Mouse (Mus musculus) right cerebral cortex, postnatal 25 days (tissue): Measurements from ENCODE around the gene Drc3.
A peak's percentile ranks its signal among the peaks of the same experiment; 100 is the strongest.

Experiments
- DNase-seq: peaks from one replicate; pipeline ENCODE4 v3.0.0; 2022

Drc3 gene

DNA sequence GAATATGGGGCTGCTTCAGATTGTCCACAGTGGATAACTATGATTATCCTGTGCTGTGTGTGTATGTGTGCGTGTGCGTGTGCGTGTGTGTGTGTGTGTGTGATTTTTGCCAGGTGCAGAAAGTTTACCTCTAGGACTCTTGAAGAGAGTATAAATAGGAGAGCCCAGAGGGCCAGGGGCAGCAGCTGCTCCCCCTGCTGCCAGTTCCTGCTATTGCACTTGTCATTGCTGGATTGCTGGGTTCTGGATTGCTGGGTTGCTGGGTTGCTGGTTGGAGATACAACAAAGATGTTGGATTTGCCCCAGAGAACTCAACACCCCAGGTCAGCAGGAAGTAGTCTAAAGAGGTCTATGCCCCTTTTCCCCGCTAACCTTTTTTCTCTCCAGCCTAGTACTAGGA is 14.8 kb upstream of the Drc3 start:
- DNase-seq, result no peak

- no peak for DNase-seq
Measured at GRCm38 (mm10) chr11:60339361-60339760, 13.8 kb upstream of the Drc3 start.

DNA sequence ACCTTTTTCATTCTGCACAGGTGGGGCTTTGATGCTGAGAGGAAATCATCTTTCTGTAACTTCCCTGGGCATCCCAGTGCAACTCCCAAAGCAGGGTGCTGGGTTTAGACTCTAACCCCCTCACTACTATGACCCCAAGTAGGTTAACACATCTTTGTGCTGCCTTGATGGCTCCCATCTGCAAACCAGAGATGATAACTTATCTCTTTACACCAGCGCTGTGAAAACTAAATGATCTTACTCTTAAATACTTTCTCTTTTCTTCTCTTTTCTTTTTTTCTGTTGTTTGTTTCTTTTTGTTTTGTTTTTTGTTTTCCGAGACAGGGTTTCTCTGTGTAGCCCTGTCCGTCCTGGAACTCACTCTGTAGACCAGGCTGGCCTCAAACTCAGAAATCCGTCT is 7.3 kb upstream of the Drc3 start:
- DNase-seq, result no peak

DNA sequence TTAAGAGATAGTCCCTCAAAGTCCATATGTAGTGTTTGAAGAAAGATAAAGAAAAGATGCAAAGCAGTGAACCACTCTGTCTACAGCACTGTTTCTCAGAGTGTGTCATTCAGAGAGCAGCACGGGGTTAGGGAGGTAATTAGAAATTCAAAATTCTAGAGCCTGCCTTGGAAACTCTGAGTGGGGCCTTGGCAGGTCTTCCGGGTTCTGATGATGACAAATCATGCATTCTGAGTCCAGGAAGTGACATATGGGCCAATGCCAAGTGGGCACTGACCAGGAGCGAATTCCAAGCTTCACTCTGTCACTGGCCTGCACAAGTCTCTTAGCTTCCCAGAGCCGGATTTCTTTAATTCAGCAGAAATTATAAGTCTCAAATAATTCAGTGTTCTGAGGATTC is 6.6 kb upstream of the Drc3 start:
- no peak for DNase-seq

DNA sequence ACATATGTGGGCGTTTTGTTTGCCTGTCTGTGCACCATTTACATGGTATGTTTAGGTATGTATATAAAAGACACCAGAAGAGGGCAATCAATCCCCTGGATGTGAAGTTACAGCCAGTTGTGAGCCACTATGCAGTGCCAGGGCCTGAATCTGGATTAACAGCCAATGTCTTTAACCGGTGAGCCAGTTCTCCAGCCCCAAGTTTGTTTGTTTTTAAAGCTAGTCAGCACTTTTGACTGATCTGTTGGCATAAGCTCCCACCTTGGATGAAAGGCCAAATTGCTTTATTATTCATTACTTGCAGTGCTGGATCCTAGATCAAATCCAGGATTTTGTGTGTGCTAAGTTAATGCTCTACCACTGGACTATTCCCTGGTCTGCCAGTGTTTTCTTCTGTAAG is 1.7 kb upstream of the Drc3 start:
- no peak for DNase-seq

GRCm38 (mm10) chr11:60351925-60352371 is 1.2 kb upstream of the Drc3 start:
- DNase-seq, result peak; percentile 62

GRCm38 (mm10) chr11:60355952-60356351 is 2.8 kb downstream of the Drc3 start:
- no peak for DNase-seq

DNA sequence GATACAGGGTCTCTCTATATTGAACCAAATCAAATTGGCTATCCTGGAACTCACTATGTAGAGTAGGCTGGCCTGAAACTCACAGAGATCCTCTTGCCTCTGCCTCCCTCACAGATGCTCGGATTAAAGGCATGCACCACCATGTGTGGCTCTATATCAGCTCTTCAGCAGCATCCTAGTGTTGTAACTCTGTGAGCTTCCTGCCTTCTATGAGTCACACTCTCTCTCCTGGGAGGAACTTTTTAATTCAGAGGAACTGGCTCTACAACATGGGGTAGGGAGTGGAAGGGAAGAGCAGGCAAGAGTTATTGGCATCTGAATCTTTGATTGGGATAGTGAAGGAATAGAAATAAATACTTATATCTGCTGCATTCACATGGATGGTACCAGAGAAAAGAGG is 4.0 kb downstream of the Drc3 start:
- DNase-seq, result no peak

DNA sequence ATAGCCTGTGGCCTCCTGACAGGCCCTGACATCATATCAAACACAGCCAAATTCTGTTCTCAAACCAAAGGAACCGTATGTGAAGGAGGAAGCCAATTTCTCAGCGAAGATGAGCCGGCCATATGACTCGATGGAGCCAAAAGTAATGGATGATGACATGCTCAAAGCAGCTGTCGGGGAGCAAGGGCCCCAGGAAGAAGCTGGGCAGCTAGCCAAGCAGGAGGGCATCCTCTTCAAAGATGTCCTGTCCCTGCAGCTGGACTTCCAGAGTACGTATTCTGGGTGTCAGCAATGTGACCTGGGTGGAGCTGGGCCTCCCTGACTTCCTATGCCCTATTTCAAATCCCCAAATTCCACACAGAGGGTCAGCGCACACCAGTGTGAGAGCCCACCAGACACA is 5.4 kb downstream of the Drc3 start:
- no peak for DNase-seq

DNA sequence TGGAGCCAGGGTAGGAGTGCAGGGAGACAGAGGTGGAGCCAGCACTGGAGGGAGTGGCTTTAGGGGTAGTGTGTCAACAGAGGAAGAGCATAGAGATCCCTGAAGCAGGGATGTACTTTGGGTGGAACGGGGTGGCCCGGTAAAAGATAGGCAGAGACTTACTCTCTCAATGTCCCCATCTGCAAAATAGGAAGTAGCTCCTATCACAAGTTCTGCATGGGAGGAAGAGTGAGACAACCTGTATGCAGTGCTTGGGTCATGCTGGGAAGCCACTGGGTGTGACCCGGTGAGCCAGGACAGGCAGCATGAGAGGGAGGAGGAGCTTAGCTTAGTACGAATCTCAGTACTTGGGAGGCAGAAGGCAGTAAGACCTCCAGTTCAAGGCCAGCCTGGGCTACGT is 6.0 kb downstream of the Drc3 start:
- DNase-seq, result no peak

GRCm38 (mm10) chr11:60359936-60360335 is 6.8 kb downstream of the Drc3 start:
- DNase-seq, result no peak

DNA sequence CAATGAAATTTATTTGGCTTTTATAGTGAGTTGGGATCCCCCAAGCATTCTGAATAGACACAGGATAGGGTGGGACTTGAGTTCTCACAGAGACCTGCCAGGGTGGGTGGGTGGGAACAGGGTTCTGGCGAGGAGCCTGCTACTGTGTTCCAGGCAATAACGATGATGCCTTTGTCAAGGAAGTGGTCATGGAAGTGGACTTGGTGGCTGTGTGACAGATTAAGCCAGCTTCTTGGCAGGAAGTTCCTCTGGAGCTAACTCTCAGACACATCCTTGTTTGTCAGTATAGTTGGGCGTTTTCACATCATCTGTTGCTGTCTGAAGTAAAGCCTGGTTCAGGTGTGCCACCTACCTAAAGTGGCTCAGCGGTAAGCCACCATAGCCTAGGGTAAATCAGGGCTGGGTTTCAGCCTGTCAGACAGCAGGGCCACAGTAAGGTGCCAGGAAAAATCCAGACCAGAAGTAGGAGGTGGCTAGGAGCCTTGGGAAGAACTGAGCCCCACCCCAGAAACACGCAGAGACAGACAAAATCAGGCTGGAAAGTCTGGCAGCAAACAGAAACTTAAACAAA is 7.6 kb downstream of the Drc3 start:
- no peak for DNase-seq

- DNase-seq, result no peak
Measured at GRCm38 (mm10) chr11:60366239-60367019, 13.3 kb downstream of the Drc3 start.

DNA sequence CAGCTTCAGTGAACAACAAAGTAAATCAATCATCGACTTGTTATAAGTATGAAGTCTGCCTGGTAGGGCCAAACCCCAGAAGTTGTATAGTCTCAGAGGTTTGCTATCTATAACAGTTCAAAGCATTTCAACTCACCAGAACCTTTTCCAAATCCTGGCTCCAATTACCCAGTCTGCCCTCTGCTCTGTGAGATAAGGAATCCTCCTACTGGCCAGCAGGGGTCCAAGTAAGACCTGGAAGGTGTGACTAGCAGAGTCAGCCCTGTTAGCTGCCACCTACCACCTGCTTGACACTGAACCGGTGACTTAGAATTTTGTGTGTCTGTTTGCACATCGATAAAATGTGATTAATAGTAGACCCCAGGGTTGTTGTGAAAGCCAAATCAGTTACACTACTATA is 14.1 kb downstream of the Drc3 start:
- no peak for DNase-seq

GRCm38 (mm10) chr11:60368909-60369308 is 15.8 kb downstream of the Drc3 start:
- DNase-seq, result no peak

GRCm38 (mm10) chr11:60369448-60369847 is 16.3 kb downstream of the Drc3 start:
- no peak for DNase-seq

GRCm38 (mm10) chr11:60370431-60370830 is 17.3 kb downstream of the Drc3 start:
- no peak for DNase-seq

- DNase-seq, result no peak
Measured at GRCm38 (mm10) chr11:60374481-60374880, 21.4 kb downstream of the Drc3 start.

DNA sequence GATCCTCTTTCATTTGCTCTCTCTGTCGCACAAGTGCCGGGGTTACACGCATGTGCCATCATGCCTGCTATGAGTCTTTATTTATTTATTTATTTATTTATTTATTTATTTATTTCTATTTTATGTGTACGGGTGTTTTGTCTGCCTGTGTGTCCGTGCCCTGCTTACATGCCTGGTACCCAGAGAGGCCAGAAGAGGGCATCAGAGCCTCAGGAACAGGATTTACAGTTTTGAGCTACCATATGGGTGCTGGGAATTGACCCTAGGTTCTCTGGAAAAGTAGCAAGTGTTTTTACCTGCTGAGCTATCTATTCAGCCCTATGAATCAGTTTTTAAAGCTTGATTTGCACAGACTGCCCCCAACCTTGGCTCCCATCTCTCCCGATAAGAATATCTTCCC is 30.4 kb downstream of the Drc3 start:
- DNase-seq, result no peak

DNA sequence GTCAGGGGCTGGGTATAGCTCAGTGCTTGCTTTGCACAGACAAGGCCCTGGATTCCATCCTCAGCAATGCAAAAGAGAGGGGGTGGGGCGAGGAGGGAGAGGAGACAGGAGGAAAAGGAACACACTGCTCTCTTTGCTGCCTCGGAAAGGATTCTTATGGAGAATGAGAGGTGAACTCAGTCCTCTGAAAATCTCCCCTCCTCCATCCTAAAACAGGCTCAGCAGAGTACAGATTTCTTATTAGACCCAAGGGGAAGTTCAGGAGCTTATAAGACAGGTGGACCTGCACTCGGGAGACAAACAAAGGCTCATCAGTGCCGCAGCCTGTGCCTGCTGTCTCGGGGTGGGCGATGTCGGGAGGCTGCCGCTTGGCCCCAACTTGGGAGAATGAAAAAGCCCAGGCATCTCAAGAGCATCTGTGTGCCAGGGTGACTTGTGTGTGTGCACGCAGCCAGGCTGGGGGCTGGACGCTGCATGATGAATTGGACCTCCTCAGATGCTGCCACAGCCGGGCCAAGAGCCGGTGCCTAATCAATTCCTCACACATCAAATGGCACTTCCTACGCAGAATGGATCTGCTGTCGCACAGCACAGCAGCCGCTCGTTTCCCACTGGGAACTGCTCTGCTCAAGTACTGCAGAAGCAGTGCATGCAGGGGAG is 31.8 kb downstream of the Drc3 start:
- peak; percentile 74 for DNase-seq

DNA sequence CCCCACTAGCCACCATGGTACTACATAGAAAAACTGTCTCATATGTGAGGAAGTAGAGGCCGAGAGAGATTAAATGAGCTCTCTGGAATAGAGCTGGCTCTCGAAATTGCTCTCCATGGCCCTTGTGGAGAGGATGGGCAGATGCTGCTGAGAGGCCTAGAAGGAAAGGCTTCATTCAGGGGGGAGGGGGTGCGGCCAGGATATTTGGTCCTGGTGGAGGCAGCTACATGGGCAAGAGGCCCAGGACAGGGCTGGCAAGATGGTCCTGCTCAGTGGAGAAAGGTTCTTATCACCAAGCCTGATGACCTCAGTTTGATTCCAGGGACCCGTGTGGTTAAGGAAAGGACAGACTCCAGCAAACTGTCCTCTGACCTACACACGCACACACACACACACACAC is 32.8 kb downstream of the Drc3 start:
- DNase-seq, result no peak

GRCm38 (mm10) chr11:60387944-60388343 is 34.8 kb downstream of the Drc3 start:
- DNase-seq, result no peak

- DNase-seq, result no peak
Measured at GRCm38 (mm10) chr11:60391346-60391745, 38.2 kb downstream of the Drc3 start.

GRCm38 (mm10) chr11:60396546-60396945 is 43.4 kb downstream of the Drc3 start:
- no peak for DNase-seq
